Mouse (Mus musculus) MEL (cell line): ENCODE measurements at regions not wholly inside any gene's neighbourhood (a gene's known extent, or its start where the extent isn't known, plus 50 kb on each side); places are given as distances from the start of the nearest gene placed in this dataset.

Experiments used
- ELF1 ChIP-seq: IDR thresholded peaks from 2 replicates; pipeline ENCODE4 v1.6.1; 2014; ENCODE audit warnings: low read depth, mild to moderate bottlenecking, inconsistent platforms, low read length, improper control_type of control experiment, moderate library complexity
- EP300 ChIP-seq, 2 experiments: IDR thresholded peaks; 2 replicates each; pipeline ENCODE4 v1.6.1; 2011; ENCODE audit warnings: improper control_type of control experiment in 2 of 2, low read length in 2 of 2, low read depth in 1 of 2, mild to moderate bottlenecking in 1 of 2
- GATA1 ChIP-seq: IDR thresholded peaks from 2 replicates; pipeline ENCODE4 v1.6.1; 2011; ENCODE audit warnings: low read depth, low read length, improper control_type of control experiment
- MAZ ChIP-seq: IDR thresholded peaks from 2 replicates; pipeline ENCODE4 v1.6.1; 2012; ENCODE audit warnings: low read depth, mild to moderate bottlenecking, inconsistent platforms, low read length, improper control_type of control experiment
- MEF2A ChIP-seq: IDR thresholded peaks from 2 replicates; pipeline ENCODE4 v1.6.1; 2014; ENCODE audit warnings: low read depth, mild to moderate bottlenecking, inconsistent platforms, low read length, improper control_type of control experiment; ENCODE audit not compliant: poor library complexity, insufficient replicate concordance, severe bottlenecking; ENCODE audit errors: extremely low read depth
- NRF1 ChIP-seq: IDR thresholded peaks from 2 replicates; pipeline ENCODE4 v1.6.1; 2014; ENCODE audit warnings: low read depth, mild to moderate bottlenecking, inconsistent platforms, low read length, improper control_type of control experiment, moderate library complexity; ENCODE audit not compliant: poor library complexity, insufficient read depth, severe bottlenecking
- POLR2A ChIP-seq, 2 experiments: IDR thresholded peaks; 2 replicates each; pipeline ENCODE4 v1.6.1; 2011 to 2012; ENCODE audit warnings: low read length in 2 of 2, mild to moderate bottlenecking in 2 of 2, control low read depth in 1 of 2, improper control_type of control experiment in 1 of 2, low read depth in 1 of 2, moderate library complexity in 1 of 2; ENCODE audit not compliant: control insufficient read depth in 1 of 2, insufficient read depth in 1 of 2, poor library complexity in 1 of 2
- TCF12 ChIP-seq: IDR thresholded peaks from 2 replicates; pipeline ENCODE4 v1.6.1; 2014; ENCODE audit warnings: low read depth, mild to moderate bottlenecking, inconsistent platforms, low read length, improper control_type of control experiment, moderate library complexity

DNA sequence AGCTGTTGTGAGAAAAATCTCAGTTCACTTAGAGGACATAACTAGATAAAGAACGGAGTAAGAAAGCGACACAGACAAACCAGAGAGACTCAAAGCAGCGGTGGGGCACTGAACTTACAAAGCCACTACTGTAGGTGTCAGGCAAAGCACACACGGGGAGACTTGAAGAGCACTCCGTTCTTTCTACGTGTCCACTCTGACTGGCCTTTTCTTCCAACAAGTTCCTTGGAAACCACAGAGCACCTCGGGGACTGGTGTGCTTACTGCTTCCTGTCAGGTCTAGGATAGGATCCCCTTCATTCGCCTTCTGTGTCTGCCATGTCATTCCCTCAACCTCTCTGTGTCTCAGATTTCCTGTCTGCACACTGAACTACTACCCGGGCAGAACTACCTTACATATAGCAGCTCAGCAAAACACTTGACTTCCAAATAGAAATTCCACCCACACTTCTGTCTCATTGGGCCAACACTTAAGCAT lies 71.9 kb upstream of the Hmcn1 start:
- TF ChIP-seq TCF12 = no peak
- TF ChIP-seq MAZ = no peak
- no peak for TF ChIP-seq ELF1
- no peak for TF ChIP-seq MEF2A
- TF ChIP-seq POLR2A (IDR thresholded peaks at IDR 0.05; ENCODE audit: control insufficient read depth in 1 of 2, insufficient read depth in 1 of 2, low read depth in 1 of 2, low read length in 2 of 2, poor library complexity in 1 of 2) = no peak
- TF ChIP-seq EP300 (IDR thresholded peaks at IDR 0.05; ENCODE audit: low read depth in 1 of 2, low read length in 2 of 2) = no peak
- TF ChIP-seq GATA1 = no peak
- TF ChIP-seq NRF1 = no peak
